Mouse (Mus musculus): Measurements from ENCODE around the gene Cdt1. TPM values are rescaled to one million over a fixed set of nuclear protein-coding genes. Genes with fewer than 3 reads are reported as not detected.

The Cdt1 gene
- total RNA-seq, 2 experiments from 2014 or later = 3.9 to 4.2 TPM

GRCm38 (mm10) chr8:122548331-122548730, 19.5 kb upstream of the Cdt1 start:
- no peak for DNase-seq (ENCODE audit: extremely low spot score in 1 of 2, low spot score in 2 of 2)
- intact Hi-C loops (cut with DNase I) = no loop called here

- intact Hi-C loops (cut with DNase I) = no loop called here
- no peak for DNase-seq (ENCODE audit: extremely low spot score in 1 of 2, low spot score in 2 of 2)
These were observed 18.9 kb upstream of the Cdt1 start for GRCm38 (mm10) chr8:122548891-122549439.

DNA sequence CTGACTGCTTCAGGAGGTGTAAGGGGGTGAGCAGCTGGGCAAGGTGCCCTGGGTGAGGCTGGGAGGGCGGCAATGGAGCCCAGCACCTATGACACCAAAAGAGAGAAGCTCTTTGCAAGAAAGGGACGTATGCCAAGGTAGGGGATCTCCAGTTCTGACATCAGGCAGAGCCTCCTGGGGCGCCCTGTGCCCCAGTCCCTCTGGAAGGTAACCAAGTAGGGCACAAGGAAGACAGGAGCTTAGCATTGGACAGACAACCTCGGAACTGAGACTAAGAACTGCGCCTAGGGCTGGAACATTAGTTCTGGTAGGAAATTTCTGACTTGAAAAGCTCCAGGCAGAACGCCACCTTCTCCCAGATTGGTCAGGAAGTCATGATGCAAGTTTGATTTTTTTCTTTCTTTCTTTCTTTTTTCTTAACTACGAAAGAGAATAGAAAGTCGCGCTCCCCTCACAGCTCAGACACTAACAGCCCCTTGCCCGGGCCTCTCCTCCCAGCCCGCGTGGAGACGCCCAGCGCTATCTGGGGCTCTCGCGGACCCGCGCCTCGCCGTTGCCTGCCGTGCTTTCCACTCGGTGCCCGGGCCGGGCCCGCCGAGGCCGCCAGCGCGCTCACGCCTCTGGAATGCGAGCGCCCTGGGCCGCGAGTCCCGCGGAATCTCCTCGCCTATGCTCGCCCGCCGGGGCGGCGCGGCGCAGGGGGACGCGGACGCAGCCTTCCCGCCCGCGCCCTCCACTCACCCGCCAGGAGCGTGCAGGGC, 17.4 kb upstream of the Cdt1 start:
- intact Hi-C loops (cut with DNase I) = no loop called here
- peak in 1 of 2 experiments; percentile 70 for DNase-seq (ENCODE audit: extremely low spot score in 1 of 2, low spot score in 2 of 2)

DNA sequence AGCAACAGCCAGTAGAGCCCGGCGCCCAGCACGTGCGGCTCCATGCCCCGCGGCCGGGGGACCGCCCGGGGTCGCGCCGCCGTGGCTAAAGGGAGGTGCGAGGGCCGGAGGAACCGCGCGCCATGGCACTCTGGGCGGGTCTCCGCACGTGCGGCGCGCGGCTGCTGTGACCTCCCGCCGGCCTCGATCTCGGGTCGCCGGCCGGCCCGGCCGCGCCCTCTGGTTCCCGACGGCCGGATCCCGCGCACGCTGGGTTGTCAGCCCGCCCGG, 16.9 kb upstream of the Cdt1 start:
- DNase-seq (ENCODE audit: extremely low spot score in 1 of 2, low spot score in 2 of 2) = no peak
- intact Hi-C loops (cut with DNase I) = loop anchor here (1.0 kb wide), 1 partner anchor 50 kb away; no protein-coding TSS in a partner anchor

DNA sequence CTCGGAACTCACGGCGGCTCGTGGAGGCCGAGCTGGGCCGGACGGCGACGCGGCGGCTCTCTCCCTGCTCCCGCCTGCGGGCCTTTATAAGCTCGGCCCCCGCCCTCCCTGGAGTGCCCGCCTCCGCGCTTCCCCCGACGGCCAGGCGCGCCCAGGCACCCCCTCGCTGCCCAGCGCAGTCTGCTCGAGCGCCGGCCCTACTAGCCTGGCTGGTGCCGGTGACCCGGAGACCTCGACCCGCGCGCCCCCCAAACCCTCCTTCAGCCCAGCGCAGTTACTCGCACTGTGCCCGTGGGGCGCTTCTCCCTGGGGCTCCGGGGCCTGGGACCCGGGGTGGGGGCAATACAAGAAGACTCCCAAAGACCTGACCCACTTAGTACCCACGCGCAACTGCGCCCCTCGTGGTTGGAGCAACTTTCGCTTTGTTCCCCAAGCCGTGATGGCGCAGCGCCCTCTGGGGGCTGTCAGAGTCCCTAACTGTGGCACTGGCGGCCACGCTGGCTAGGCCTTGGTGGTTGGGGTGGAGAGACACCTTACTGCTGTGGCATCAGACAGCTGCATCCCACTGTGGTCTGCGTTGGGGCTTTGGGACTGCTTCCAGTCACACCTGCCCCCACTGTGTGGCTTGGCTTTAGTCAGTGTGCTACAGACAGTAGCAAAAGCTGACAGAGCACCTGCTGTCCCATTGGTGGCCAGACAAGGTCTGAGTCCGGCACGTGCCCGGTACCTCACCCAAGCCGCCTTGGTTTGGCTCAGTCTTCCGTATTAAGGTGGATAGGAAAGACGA, 16.4 kb upstream of the Cdt1 start, which contains the start of gene Piezo1:
Piezo1 (minus strand) TSS at position 65 of the 787 bp plus-strand sequence.
- intact Hi-C loops (cut with DNase I) = loop anchor here (1.0 kb wide), 1 partner anchor 50 kb away; no protein-coding TSS in a partner anchor
- peak; percentile 60 to 92 for DNase-seq (ENCODE audit: extremely low spot score in 1 of 2, low spot score in 2 of 2)

DNA sequence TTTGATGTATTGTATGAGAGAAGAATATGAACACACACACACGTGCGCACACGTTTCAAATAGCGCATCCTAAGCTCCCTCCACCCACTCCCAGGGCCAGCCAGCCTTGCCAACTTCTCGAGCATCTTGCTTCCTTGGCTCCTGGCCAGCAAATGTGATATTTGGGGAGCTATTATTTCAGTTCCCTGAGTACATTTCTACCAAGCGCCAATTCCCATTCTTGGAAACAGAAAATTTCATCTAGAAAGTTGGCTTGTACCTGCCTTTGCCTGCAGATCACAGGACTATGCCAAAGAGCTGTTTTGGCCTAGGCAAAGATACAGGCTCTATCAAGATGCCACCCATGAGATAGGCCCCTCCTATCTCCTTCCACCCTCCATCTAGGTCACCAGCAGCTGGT, 13.0 kb upstream of the Cdt1 start:
- peak; percentile 67 to 75 for DNase-seq (ENCODE audit: extremely low spot score in 1 of 2, low spot score in 2 of 2)
- intact Hi-C loops (cut with DNase I) = no loop called here

DNA sequence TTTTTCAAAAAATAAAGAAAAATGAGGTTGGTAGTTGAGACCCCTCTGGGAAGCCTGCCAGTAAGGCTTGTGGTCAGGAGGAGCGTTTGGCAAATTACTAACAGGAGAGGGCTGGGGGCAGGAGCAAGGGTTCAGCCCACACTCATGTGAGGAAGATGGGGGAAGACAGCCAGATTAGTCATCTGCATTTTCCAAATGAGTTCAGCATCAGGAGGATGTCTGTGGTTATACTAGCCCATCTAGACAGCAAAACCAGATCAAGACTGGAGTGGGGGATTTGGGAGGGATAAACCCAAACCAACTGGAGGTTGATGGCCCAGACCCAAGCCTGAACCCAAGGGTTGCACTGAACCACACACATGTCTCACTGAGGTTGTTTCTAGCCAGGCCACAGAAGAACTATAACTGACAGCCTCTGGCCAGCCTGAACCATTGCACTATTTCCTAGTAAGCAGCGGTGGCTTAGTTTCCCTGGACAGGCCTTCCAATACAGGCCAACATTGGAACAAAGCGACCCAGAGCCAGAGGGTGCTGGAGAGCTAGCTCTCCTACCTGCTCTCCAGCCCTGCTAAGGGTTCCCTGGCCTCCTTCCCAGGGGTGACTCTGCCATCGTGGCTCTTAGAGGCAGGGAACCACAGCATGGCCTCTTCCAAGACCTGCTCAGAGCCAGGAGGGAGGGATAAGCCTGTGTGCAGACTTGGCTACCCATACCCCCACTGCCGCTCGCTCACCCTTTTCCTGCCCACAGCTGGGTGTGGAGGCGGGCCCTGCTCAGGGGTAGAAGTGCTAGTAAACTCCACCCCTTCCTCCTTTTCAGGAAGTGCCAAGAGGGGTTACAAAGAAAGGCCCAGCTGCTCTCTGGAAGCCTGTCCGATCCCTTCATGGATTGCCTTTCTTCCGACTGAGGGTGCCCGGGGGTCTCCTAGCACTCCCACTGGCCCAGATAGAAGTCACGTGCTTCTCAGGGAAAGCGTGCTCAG, 11.5 kb upstream of the Cdt1 start:
- intact Hi-C loops (cut with DNase I) = no loop called here
- peak in 1 of 2 experiments; percentile 80 for DNase-seq (ENCODE audit: extremely low spot score in 1 of 2, low spot score in 2 of 2)

- no peak for DNase-seq (ENCODE audit: extremely low spot score in 1 of 2, low spot score in 2 of 2)
- intact Hi-C loops (cut with DNase I) = no loop called here
These were observed 10.4 kb upstream of the Cdt1 start for GRCm38 (mm10) chr8:122557248-122558038.

DNA sequence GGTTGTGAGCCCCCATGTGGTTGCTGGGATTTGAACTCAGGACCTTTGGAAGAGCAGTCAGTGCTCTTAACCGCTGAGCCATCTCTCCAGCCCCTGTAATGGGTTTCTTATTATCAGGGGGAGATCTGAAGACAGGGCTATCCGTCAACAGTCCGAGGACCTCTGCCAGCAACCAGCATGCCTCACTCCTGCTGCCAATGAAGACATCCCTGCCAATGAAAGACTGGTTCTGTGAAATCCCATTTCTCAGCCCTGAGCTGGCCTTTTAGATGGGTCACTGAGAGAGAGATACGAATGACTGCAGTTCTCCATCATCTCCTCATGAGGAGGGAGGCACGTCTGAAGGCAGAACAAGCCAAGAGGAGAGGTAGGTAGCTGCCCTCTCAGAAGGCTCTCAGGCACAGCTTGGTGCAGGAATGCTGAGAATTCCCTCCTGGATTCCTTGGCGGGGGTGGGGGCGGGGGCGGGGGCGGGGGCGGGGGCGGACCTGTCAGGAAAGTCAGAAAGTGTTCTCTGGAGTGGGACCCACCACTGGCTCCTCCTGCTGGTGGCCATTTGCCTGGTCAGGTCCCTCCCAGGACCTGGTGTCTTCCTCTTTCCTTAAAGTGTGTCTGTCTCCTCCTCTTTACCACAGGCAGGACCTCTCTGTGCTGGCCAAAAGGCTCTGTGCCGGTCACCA, 9.0 kb upstream of the Cdt1 start:
- DNase-seq (ENCODE audit: extremely low spot score in 1 of 2, low spot score in 2 of 2) = no peak

GRCm38 (mm10) chr8:122561199-122561598, 6.6 kb upstream of the Cdt1 start:
- no peak for DNase-seq (ENCODE audit: extremely low spot score in 1 of 2, low spot score in 2 of 2)
- intact Hi-C loops (cut with DNase I) = no loop called here

More for the DNA sequence above, 9.0 kb upstream of the Cdt1 start:
- intact Hi-C loops (cut with DNase I) = no loop called here

DNA sequence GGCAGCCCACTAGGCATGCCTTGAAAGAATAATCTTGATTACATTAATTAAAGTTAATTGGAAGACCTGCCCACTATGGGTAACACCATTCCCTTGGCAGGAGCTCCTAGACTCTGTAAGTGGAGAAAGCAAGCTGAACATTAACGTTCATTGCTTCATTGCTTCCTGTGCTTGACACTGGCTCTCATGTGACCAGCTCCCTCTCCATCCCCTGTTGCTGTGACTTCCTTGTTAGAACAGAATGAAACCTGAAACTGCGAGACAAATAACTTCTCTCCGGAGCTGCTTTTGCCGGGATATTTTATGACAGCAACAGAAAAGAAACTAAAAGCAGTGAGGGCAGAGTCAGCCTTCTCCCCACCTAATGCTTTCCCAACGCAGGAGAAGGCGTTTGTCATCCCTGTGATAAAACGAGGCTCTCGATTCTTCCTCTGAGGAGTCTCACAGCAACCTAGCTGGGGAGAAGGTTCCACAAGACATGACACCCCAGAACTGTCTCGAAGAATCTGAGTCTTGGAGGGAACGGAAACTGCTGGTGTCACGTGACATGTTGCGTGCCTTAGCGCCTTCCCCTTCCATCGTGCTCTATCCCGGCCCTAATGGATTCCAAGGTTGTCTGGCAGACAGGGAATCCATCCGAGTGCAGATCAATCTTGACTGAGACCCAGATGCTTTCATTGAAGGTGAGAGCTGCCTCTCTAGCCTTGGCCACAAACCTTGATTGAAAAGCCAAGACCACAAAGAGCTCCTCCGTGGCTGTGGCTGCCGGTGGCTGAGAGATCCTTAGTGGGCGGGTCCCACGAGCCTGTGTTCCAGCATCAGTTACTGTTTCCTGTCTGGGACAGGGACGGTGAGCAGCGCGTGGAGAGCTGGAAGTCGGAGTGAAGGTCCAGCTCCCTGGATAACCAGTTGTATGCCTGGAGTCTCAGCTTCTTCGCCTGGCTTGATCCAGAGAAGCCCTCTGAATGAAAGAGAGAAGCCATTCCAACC, 3.2 kb upstream of the Cdt1 start:
- intact Hi-C loops (cut with DNase I) = no loop called here
- DNase-seq (ENCODE audit: extremely low spot score in 1 of 2, low spot score in 2 of 2) = no peak

GRCm38 (mm10) chr8:122566766-122567165, 1.0 kb upstream of the Cdt1 start:
- no peak for DNase-seq (ENCODE audit: extremely low spot score in 1 of 2, low spot score in 2 of 2)
- intact Hi-C loops (cut with DNase I) = no loop called here

DNA sequence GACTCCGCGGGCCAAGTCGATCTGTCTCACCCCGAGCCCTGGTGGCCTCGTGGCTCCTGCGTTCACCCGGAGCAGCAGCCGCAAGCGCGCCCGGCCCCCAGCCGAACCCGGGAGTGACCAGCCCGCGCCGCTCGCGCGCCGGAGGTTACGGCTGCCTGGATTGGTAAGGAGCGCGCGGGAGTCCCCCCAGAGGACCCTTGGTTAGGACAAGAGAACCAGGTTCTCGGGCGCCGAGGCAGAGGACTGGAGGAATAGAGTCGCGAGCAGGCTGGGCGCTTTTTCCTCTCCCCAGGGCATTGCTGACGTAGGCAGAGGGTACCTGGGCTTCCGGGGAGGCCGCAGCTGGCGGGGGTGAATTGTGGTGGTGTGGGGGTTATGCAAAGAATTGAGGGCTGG, 292 bp downstream of the Cdt1 start:
- no peak for DNase-seq (ENCODE audit: extremely low spot score in 1 of 2, low spot score in 2 of 2)
- intact Hi-C loops (cut with DNase I) = no loop called here

DNA sequence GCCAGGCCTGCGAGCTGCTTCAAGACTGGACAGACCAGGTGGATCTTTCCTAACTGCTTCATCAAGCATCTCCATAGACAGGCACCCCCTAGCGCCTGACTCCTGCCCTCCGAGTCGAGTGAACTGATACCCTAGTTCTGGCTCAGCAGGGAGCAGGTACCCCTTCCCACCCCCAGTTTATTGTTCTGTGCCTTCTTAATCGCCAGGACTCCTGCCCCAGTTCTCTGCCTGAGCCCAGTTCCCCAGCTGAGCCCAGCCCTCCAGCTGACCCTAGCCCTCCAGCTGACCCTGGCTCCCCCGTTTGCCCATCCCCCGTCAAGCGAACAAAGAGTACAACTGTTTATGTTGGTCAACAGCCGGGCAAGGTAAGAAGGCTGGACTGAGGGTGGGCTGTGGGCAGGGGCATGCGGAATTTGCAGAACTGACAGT, 1.1 kb downstream of the Cdt1 start:
- DNase-seq (ENCODE audit: extremely low spot score in 1 of 2, low spot score in 2 of 2) = no peak
- intact Hi-C loops (cut with DNase I) = no loop called here

DNA sequence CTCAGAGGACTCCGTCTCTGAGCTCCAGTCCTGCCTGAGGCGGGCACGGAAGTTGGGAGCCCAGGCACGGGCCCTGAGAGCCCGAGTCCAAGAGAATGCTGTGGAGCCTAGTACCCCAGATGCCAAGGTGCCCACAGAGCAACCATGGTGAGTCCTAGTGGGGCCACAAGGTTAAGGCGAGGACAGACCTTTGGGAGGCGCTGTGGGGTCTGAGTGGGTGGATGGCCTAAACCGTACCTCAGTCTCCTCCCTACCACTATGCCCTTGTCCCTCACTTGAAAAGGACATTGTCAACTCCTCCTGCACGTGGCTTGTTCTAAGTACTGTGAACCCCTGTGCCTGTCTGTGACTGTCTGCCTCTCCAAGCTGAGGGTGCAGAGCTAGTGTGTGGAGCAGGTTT, 1.5 kb downstream of the Cdt1 start:
- no peak for DNase-seq (ENCODE audit: extremely low spot score in 1 of 2, low spot score in 2 of 2)
- intact Hi-C loops (cut with DNase I) = no loop called here

- DNase-seq (ENCODE audit: extremely low spot score in 1 of 2, low spot score in 2 of 2) = no peak
- intact Hi-C loops (cut with DNase I) = no loop called here
These were observed 2.2 kb downstream of the Cdt1 start for GRCm38 (mm10) chr8:122569996-122570395.

Data from left cerebral cortex, postnatal 10 days (tissue).